Mouse (Mus musculus): ENCODE measurements at regions not wholly inside any gene's neighbourhood (a gene's known extent, or its start where the extent isn't known, plus 50 kb on each side); places are given as distances from the start of the nearest gene placed in this dataset.
A peak's percentile ranks its signal among the peaks of the same experiment; 100 is the strongest.

DNA sequence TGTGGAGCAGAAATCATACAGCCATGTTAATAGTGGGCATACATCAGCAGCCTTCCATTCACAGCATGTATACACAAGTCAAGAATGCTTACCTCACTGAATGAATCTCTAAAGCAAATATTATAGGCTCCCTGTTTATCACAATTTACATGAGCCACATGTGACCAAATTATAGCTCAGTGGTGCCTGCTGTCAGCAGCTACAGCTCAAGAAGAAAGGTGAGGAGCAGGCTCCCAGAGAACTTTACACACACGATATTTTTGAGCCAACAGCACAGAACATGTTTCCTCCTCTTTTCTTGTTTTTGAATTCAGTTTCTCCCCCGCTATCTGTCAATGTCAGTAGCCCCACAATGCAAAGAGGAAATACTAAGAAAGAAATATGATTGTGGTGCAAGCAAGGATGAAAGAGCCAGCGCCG lies 1605.4 kb downstream of the 4930444P10Rik start:
- Histone ChIP-seq H3K79me3 (ENCODE audit: low read depth) (no peaks in the 10 kb centered on the region), H3K27me3 (ENCODE audit: control insufficient read depth, insufficient read depth, insufficient read length) (no peaks in the 10 kb centered on the region), H3K4me3 (ENCODE audit: insufficient read depth, poor library complexity, severe bottlenecking) (no peak overlapping the region), H3K79me2 (ENCODE audit: control insufficient read depth, insufficient read depth) (no peaks in the 10 kb centered on the region), H3K36me3 (ENCODE audit: control insufficient read depth, insufficient read depth) (no peaks in the 10 kb centered on the region), H3ac (ENCODE audit: control insufficient read depth, insufficient read length, low read depth) (no peak overlapping the region)
- TF ChIP-seq MAX (IDR thresholded peaks at IDR 0.05) (no peak), CEBPB (IDR thresholded peaks at IDR 0.05; ENCODE audit: low read depth) (no peak), CTCF (IDR thresholded peaks at IDR 0.05; ENCODE audit: control insufficient read depth, insufficient read depth, insufficient read length) (no peak), MYOD1 (IDR thresholded peaks at IDR 0.05; ENCODE audit: control insufficient read depth, insufficient read length, low read depth) (no peak), USF1 (IDR thresholded peaks at IDR 0.05; ENCODE audit: low read depth) (no peak), MYOG (IDR thresholded peaks at IDR 0.05; ENCODE audit: control insufficient read depth, extremely low read depth, insufficient read length) (no peak), FOSL1 (IDR thresholded peaks at IDR 0.05; ENCODE audit: insufficient read depth, low read length, poor library complexity, severe bottlenecking) (no peak)

DNA sequence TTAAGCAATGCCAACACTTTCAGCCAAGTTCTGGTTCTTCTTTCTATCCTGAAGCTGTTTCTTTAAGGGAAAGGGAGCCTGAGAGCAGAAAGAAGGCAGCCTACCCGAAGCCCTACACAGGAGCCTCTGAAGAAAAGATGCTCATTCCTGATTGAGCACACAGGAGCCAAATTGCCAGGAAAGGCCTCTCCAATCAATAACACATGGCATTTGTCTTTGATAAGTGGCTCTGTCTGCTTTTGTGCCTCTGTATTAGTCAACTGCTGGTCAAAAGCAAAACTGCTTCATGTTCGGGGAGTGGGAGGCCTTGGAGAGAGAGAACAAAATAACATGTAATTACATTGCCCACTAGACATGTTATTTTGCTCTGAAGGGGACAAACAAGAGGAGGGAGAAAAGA lies 1607.4 kb downstream of the 4930444P10Rik start:
- H3ac ChIP-seq (ENCODE audit: control insufficient read depth, insufficient read length, low read depth), result no peak overlapping the region
- H3K27me3 ChIP-seq (ENCODE audit: control insufficient read depth, insufficient read depth, insufficient read length), result no peaks in the 10 kb centered on the region
- H3K36me3 ChIP-seq (ENCODE audit: control insufficient read depth, insufficient read depth), result no peaks in the 10 kb centered on the region
- no peak for TF ChIP-seq CTCF (IDR thresholded peaks at IDR 0.05; ENCODE audit: control insufficient read depth, insufficient read depth, insufficient read length)
- TF ChIP-seq USF1 (IDR thresholded peaks at IDR 0.05; ENCODE audit: low read depth), result no peak
- TF ChIP-seq MAX (IDR thresholded peaks at IDR 0.05), result no peak
- no peak for TF ChIP-seq CEBPB (IDR thresholded peaks at IDR 0.05; ENCODE audit: low read depth)
- no peak for TF ChIP-seq MYOG (IDR thresholded peaks at IDR 0.05; ENCODE audit: control insufficient read depth, extremely low read depth, insufficient read length)
- no peak for TF ChIP-seq FOSL1 (IDR thresholded peaks at IDR 0.05; ENCODE audit: insufficient read depth, low read length, poor library complexity, severe bottlenecking)
- TF ChIP-seq MYOD1 (IDR thresholded peaks at IDR 0.05; ENCODE audit: control insufficient read depth, insufficient read length, low read depth), result no peak
- no peaks in the 10 kb centered on the region for H3K79me3 ChIP-seq (ENCODE audit: low read depth)
- H3K79me2 ChIP-seq (ENCODE audit: control insufficient read depth, insufficient read depth), result no peaks in the 10 kb centered on the region
- H3K4me3 ChIP-seq (ENCODE audit: insufficient read depth, poor library complexity, severe bottlenecking), result no peak overlapping the region

GRCm38 (mm10) chr1:14484121-14484916 lies 1608.8 kb downstream of the 4930444P10Rik start:
- H3K79me2 ChIP-seq (ENCODE audit: control insufficient read depth, insufficient read depth), result no peaks in the 10 kb centered on the region
- H3K79me3 ChIP-seq (ENCODE audit: low read depth), result no peaks in the 10 kb centered on the region
- no peak overlapping the region for H3K4me3 ChIP-seq (ENCODE audit: insufficient read depth, poor library complexity, severe bottlenecking)
- H3ac ChIP-seq (ENCODE audit: control insufficient read depth, insufficient read length, low read depth), result no peak overlapping the region
- no peaks in the 10 kb centered on the region for H3K27me3 ChIP-seq (ENCODE audit: control insufficient read depth, insufficient read depth, insufficient read length)
- H3K36me3 ChIP-seq (ENCODE audit: control insufficient read depth, insufficient read depth), result no peaks in the 10 kb centered on the region
- TF ChIP-seq FOSL1 (IDR thresholded peaks at IDR 0.05; ENCODE audit: insufficient read depth, low read length, poor library complexity, severe bottlenecking), result peak; percentile 99
- TF ChIP-seq MYOD1 (IDR thresholded peaks at IDR 0.05; ENCODE audit: control insufficient read depth, insufficient read length, low read depth), result no peak

GRCm38 (mm10) chr1:14472294-14472693 lies 1620.8 kb downstream of the 4930444P10Rik start:
- no peaks in the 10 kb centered on the region for H3K79me3 ChIP-seq (ENCODE audit: low read depth)
- no peaks in the 10 kb centered on the region for H3K36me3 ChIP-seq (ENCODE audit: control insufficient read depth, insufficient read depth)
- no peak for TF ChIP-seq MYOG (IDR thresholded peaks at IDR 0.05; ENCODE audit: control insufficient read depth, extremely low read depth, insufficient read length)
- TF ChIP-seq CTCF (IDR thresholded peaks at IDR 0.05; ENCODE audit: control insufficient read depth, insufficient read depth, insufficient read length), result no peak
- TF ChIP-seq CEBPB (IDR thresholded peaks at IDR 0.05; ENCODE audit: low read depth), result no peak
- no peak for TF ChIP-seq MAX (IDR thresholded peaks at IDR 0.05)
- no peak for TF ChIP-seq FOSL1 (IDR thresholded peaks at IDR 0.05; ENCODE audit: insufficient read depth, low read length, poor library complexity, severe bottlenecking)
- no peak for TF ChIP-seq MYOD1 (IDR thresholded peaks at IDR 0.05; ENCODE audit: control insufficient read depth, insufficient read length, low read depth)
- TF ChIP-seq USF1 (IDR thresholded peaks at IDR 0.05; ENCODE audit: low read depth), result no peak
- no peak overlapping the region for H3K4me3 ChIP-seq (ENCODE audit: insufficient read depth, poor library complexity, severe bottlenecking)
- no peak overlapping the region for H3ac ChIP-seq (ENCODE audit: control insufficient read depth, insufficient read length, low read depth)
- no peaks in the 10 kb centered on the region for H3K27me3 ChIP-seq (ENCODE audit: control insufficient read depth, insufficient read depth, insufficient read length)
- no peaks in the 10 kb centered on the region for H3K79me2 ChIP-seq (ENCODE audit: control insufficient read depth, insufficient read depth)

- TF ChIP-seq MAX (IDR thresholded peaks at IDR 0.05) (no peak), CTCF (IDR thresholded peaks at IDR 0.05; ENCODE audit: control insufficient read depth, insufficient read depth, insufficient read length) (no peak), CEBPB (IDR thresholded peaks at IDR 0.05; ENCODE audit: low read depth) (no peak), FOSL1 (IDR thresholded peaks at IDR 0.05; ENCODE audit: insufficient read depth, low read length, poor library complexity, severe bottlenecking) (no peak), USF1 (IDR thresholded peaks at IDR 0.05; ENCODE audit: low read depth) (no peak), MYOG (IDR thresholded peaks at IDR 0.05; ENCODE audit: control insufficient read depth, extremely low read depth, insufficient read length) (no peak), MYOD1 (IDR thresholded peaks at IDR 0.05; ENCODE audit: control insufficient read depth, insufficient read length, low read depth) (no peak)
- Histone ChIP-seq H3ac (ENCODE audit: control insufficient read depth, insufficient read length, low read depth) (no peak overlapping the region), H3K36me3 (ENCODE audit: control insufficient read depth, insufficient read depth) (no peaks in the 10 kb centered on the region), H3K27me3 (ENCODE audit: control insufficient read depth, insufficient read depth, insufficient read length) (no peaks in the 10 kb centered on the region), H3K4me3 (ENCODE audit: insufficient read depth, poor library complexity, severe bottlenecking) (no peak overlapping the region), H3K79me3 (ENCODE audit: low read depth) (no peaks in the 10 kb centered on the region), H3K79me2 (ENCODE audit: control insufficient read depth, insufficient read depth) (no peaks in the 10 kb centered on the region)
Measured at GRCm38 (mm10) chr1:14471551-14471950, 1621.6 kb downstream of the 4930444P10Rik start.

Measured in C2C12 (cell line).